Mouse (Mus musculus): ENCODE measurements around the gene Nek8. TPM values are rescaled to one million over a fixed set of nuclear protein-coding genes. Genes with fewer than 3 reads are reported as not detected.
A peak's percentile ranks its signal among the peaks of the same experiment; 100 is the strongest.
"Not testable (repeated sequence)": the region's sequence is repeated elsewhere in the genome, so short reads cannot be mapped to it uniquely, and the experiment has no call there.

Nek8 gene
- polyA plus RNA-seq, 1 experiment from 2014 or later = 13.5 TPM

DNA sequence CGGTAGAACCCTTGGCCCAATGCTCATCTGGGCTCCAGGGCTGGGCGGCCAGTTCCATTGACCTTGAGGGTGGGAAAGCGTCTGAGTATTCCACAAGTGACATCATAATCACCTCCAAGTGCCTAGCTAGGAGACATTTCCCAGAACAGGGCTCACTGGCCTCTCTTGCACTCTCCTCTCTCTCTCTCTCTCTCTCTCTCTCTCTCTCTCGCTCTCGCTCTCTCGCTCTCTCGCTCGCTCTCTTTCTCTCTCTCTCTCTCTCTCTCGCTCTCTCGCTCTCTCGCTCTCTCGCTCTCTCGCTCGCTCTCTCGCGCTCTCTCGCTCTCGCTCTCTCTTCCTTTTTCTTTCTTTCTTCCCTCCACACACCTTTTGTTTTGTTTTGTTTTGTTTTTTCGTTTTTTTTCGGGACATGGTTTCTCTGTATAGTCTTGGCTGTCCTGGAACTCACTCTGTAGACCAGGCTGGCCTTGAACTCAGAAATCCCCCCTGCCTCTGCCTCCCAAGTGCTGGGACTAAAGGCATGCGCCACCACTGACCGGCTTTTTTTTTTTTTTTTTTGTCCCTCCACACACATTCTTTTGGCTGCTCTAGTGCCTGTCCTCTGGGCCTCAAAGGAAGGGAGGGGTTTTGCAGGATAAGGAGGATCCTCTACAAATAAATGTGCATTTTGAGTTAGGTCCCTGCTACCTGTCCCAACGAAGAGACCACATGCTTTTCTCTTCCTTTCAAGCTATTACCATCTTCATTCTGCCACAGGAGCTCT, 18.8 kb upstream of the Nek8 start:
- no peak for DNase-seq (ENCODE audit: low spot score)
- peak overlapping the region; percentile 58 for H3K4me3 ChIP-seq
- peak overlapping the region; percentile 60 for H3K27ac ChIP-seq (replicated peaks)
- 57% methylated on average over 23 of the region's 23 CpGs for WGBS
- H3K9me3 ChIP-seq = 0 out of 2 replicates have a peak, but pooled peaks cover 3% of the 10 kb centered on the region
- H3K27me3 ChIP-seq (replicated peaks; ENCODE audit: low read depth, poor library complexity, severe bottlenecking) = no peaks in the 10 kb centered on the region
- peaks cover 19% of the 10 kb centered on the region for H3K4me1 ChIP-seq
- H3K36me3 ChIP-seq (replicated peaks) = peaks cover 38% of the 10 kb centered on the region

DNA sequence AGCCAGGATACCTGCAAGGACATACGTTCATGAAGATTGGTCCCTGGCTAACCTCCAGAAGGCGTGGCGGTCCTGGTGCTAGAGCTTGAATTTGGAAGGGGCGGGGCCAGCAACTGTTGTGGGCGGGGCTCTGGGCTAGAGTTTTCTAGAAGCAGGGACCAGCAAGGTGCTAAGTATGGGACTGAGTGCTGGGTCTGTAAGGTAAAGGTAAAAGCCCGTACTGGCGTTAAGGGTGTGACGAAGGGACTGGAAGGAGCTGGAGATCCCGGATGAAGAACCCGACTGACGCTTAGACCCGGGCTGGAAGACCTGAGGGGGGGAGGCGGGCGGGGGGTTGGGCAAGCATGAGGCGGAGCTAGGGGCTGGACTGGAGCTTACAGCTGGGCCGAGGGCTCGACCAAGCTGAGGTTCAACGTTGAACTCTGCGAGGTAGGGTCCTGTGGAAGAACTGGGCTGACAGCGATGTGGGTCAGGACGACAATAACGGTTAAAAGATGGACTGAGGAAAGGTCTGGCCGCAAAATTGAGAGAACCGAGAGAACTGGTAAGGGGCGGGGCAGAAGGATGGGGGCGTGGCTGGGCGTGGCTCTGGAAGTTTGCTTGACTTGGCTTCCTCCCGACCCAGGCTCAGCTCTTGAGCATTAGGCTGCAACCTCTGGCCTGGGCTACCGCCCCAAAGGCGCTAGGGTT, 18.1 kb upstream of the Nek8 start:
- H3K4me1 ChIP-seq = peaks cover 27% of the 10 kb centered on the region
- H3K4me3 ChIP-seq = peak overlapping the region; percentile 58
- WGBS = 3% methylated on average over 30 of the region's 30 CpGs
- DNase-seq (ENCODE audit: low spot score) = peak; percentile 83
- H3K27ac ChIP-seq (replicated peaks) = peak overlapping the region; percentile 60
- H3K9me3 ChIP-seq = 0 out of 2 replicates have a peak, but pooled peaks cover 3% of the 10 kb centered on the region
- H3K36me3 ChIP-seq (replicated peaks) = peaks cover 40% of the 10 kb centered on the region
- H3K27me3 ChIP-seq (replicated peaks; ENCODE audit: low read depth, poor library complexity, severe bottlenecking) = no peaks in the 10 kb centered on the region

GRCm38 (mm10) chr11:78193113-78193512, 16.6 kb upstream of the Nek8 start, which contains the start of gene Proca1:
TSS of gene Proca1 (plus strand) at chr11:78193392.
- peak within 1 kb of the TSS; percentile 58 for H3K4me3 ChIP-seq
- no peak for DNase-seq (ENCODE audit: low spot score)
- WGBS = 83% methylated on average over 1 of the region's 1 CpGs

DNA sequence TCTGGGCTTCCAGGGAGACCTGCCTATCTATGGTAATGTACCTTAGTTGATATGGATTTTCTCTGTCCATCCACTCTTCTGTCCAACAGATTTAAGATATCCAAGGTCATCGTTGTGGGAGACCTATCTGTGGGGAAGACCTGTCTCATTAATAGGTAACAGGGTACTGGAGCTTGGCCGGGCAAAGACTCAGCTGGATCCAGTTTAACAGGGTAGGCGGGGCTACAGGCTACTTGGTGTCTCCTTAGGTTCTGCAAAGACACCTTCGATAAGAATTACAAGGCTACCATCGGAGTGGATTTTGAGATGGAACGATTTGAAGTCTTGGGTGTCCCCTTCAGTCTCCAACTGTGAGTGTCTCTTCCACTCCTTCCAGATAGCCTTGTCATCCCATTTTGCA, 13.6 kb upstream of the Nek8 start:
- Histone ChIP-seq H3K27ac (replicated peaks) (peak overlapping the region; percentile 100), H3K4me3 (peak overlapping the region; percentile 90), H3K9me3 (0 out of 2 replicates have a peak, but pooled peaks cover 3% of the 10 kb centered on the region), H3K36me3 (replicated peaks) (peaks cover 40% of the 10 kb centered on the region), H3K27me3 (replicated peaks; ENCODE audit: low read depth, poor library complexity, severe bottlenecking) (no peaks in the 10 kb centered on the region; the same call in 1 of the 2 replicates), H3K4me1 (peaks cover 45% of the 10 kb centered on the region)
- DNase-seq (ENCODE audit: low spot score) = no peak
- 65% methylated on average over 6 of the region's 6 CpGs for WGBS

More at GRCm38 (mm10) chr11:78193113-78193512, 16.6 kb upstream of the Nek8 start, which contains the start of gene Proca1:
- H3K27ac ChIP-seq (replicated peaks) = peak within 1 kb of the TSS; percentile 60; the same call in 1 of the 2 replicates
- H3K4me1 ChIP-seq = peaks cover 39% of the 10 kb centered on the region
- H3K27me3 ChIP-seq (replicated peaks; ENCODE audit: low read depth, poor library complexity, severe bottlenecking) = no peaks in the 10 kb centered on the region; the same call in 1 of the 2 replicates
- H3K9me3 ChIP-seq = 0 out of 2 replicates have a peak, but pooled peaks cover 3% of the 10 kb centered on the region
- peaks cover 40% of the 10 kb centered on the region for H3K36me3 ChIP-seq (replicated peaks)

GRCm38 (mm10) chr11:78189234-78190040, 13.0 kb upstream of the Nek8 start:
- WGBS = under 1% methylated on average over 42 of the region's 42 CpGs
- Histone ChIP-seq H3K4me1 (peaks cover 39% of the 10 kb centered on the region), H3K27me3 (replicated peaks; ENCODE audit: low read depth, poor library complexity, severe bottlenecking) (no peaks in the 10 kb centered on the region; the same call in 1 of the 2 replicates), H3K36me3 (replicated peaks) (peaks cover 40% of the 10 kb centered on the region), H3K4me3 (peak overlapping the region; percentile 90), H3K27ac (replicated peaks) (peak overlapping the region; percentile 100), H3K9me3 (0 out of 2 replicates have a peak, but pooled peaks cover 3% of the 10 kb centered on the region)
- peak; percentile 97 for DNase-seq (ENCODE audit: low spot score)

DNA sequence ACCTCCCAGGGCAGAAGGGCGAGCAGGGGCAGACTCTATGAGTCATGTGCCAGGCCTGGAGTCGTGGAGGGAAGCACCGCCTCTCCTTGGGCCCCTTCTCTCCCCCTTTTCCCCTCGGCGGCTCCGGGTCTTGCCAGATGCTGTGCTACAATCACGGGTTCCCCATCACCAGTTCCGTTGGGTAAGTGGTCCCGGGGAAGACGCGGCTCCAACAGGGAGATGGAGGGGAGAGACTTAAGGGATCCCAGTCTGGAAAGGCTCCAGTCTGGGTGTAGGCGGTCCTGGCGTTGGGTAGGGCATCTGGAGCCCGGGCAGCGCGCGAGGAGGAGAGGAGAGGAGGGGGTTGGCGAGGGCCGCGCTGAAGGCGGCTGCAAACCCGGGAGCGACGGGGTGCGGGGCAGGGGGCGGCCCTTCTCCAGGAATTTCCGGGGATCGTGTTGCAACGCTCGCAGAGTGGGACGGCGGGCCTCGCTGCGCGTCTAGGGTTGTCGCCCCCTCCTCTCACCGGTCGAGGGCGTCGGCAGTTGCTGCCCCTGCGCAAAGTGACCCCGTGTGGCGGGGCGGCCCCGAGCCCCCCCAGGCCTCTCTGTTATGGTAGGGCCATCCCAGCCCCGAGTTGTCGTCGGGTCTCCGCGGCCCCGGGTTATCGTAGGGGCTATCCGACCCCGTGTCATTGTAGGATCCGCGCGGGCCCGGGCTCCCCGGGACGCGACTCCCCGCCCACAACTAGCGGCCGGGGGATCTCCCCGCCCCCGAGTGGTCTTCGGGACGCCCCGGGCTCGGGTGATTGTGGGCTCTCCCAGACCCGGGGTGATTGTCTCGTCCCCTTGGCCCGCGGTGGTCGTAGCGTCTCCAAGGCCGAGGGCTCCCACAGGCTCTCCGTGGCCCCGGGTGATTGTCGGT, 12.1 kb upstream of the Nek8 start, which contains the start of gene Rab34:
TSS of gene Rab34 (plus strand) at position 100 of the 903 bp plus-strand sequence.
- Histone ChIP-seq H3K4me3 (peak within 1 kb of the TSS; percentile 90), H3K4me1 (peaks cover 40% of the 10 kb centered on the region), H3K27me3 (replicated peaks; ENCODE audit: low read depth, poor library complexity, severe bottlenecking) (no peaks in the 10 kb centered on the region; the same call in 1 of the 2 replicates), H3K9me3 (0 out of 2 replicates have a peak, but pooled peaks cover 3% of the 10 kb centered on the region), H3K36me3 (replicated peaks) (peaks cover 35% of the 10 kb centered on the region), H3K27ac (replicated peaks) (peak within 1 kb of the TSS; percentile 100)
- peak; percentile 94 for DNase-seq (ENCODE audit: low spot score)
- under 1% methylated on average over 80 of the region's 80 CpGs for WGBS

GRCm38 (mm10) chr11:78184702-78185101, 8.2 kb upstream of the Nek8 start:
- Histone ChIP-seq H3K36me3 (replicated peaks) (peaks cover 29% of the 10 kb centered on the region), H3K4me1 (peaks cover 56% of the 10 kb centered on the region)
- not testable (repeated sequence) for H3K27ac ChIP-seq (replicated peaks); H3K27me3 ChIP-seq (replicated peaks; ENCODE audit: low read depth, poor library complexity, severe bottlenecking); DNase-seq (ENCODE audit: low spot score); H3K9me3 ChIP-seq; H3K4me3 ChIP-seq
- WGBS = 94% methylated on average over 6 of the region's 6 CpGs

DNA sequence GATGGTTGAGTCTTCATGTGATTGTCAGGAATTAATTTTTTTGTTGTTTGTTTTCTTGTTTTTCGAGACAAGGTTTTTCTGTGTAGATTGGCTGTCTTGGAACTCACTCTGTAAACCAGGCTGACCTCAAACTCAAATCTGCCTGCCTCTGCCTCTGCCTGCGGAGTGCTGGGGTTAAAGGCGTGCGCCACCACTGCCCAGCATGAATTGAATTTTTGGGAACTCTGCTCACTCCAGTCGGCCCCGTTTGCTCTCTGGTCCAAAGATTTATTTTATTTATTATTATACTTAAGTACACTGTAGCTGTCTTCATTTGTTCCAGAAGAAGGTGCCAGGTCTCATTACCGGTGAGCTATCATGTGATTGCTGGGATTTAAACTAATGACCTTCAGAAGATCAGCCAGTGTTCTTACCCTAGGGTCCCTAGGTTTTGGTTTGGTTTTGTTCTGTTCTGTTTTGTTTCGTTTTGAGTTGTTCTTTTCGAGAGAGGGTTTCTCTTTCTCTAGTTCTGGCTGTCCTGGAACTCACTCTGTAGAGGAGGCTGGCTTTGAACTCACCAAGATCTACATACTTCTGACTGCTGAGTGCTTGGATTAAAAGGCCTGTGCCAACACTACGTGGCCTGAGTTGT, 7.5 kb upstream of the Nek8 start:
- WGBS = 54% methylated on average over 10 of the region's 10 CpGs
- Histone ChIP-seq H3K4me3 (peak overlapping the region; percentile 95), H3K36me3 (replicated peaks) (peaks cover 36% of the 10 kb centered on the region), H3K9me3 (no peaks in the 10 kb centered on the region), H3K27ac (replicated peaks) (peak overlapping the region; percentile 99), H3K4me1 (peaks cover 56% of the 10 kb centered on the region), H3K27me3 (replicated peaks; ENCODE audit: low read depth, poor library complexity, severe bottlenecking) (no peaks in the 10 kb centered on the region; the same call in 1 of the 2 replicates)
- DNase-seq (ENCODE audit: low spot score) = no peak

- Histone ChIP-seq H3K27ac (replicated peaks) (peak within 1 kb of the TSS; percentile 99), H3K9me3 (no peaks in the 10 kb centered on the region), H3K4me3 (peak within 1 kb of the TSS; percentile 95), H3K36me3 (replicated peaks) (peaks cover 38% of the 10 kb centered on the region), H3K27me3 (replicated peaks; ENCODE audit: low read depth, poor library complexity, severe bottlenecking) (no peaks in the 10 kb centered on the region; the same call in 1 of the 2 replicates), H3K4me1 (peaks cover 58% of the 10 kb centered on the region)
- peak; percentile 87 for DNase-seq (ENCODE audit: low spot score)
- WGBS = under 1% methylated on average over 38 of the region's 38 CpGs
Observed at GRCm38 (mm10) chr11:78182961-78183844, 6.7 kb upstream of the Nek8 start, which contains the start of gene Rpl23a. TSS of gene Rpl23a (minus strand) at chr11:78183584.

DNA sequence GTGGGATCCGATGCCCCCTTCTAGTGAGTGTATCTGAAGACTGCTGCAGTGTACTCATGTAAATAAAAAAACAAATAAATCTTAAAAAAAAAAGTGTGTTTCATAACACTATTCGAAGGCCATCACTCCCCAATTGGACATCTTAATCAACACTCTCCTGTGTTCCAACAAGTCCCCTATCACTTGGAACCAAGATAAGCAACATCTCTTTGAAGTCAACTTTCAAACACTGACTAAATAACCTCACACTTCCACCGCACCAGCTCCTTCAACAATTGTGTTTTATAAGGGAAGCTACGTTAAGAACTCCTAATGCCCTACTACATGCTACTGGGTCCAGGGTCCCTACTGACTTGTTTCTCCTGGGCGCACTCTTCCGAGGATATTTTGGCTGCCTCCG, 6.0 kb upstream of the Nek8 start:
- DNase-seq (ENCODE audit: low spot score) = no peak
- 10% methylated on average over 7 of the region's 7 CpGs for WGBS
- Histone ChIP-seq H3K27me3 (replicated peaks; ENCODE audit: low read depth, poor library complexity, severe bottlenecking) (no peaks in the 10 kb centered on the region), H3K4me3 (peak overlapping the region; percentile 95), H3K9me3 (no peaks in the 10 kb centered on the region), H3K27ac (replicated peaks) (peak overlapping the region; percentile 99), H3K36me3 (replicated peaks) (peaks cover 41% of the 10 kb centered on the region), H3K4me1 (peaks cover 58% of the 10 kb centered on the region)

Data from embryonic facial prominence, embryonic 10.5 days (tissue).